Mouse (Mus musculus): ENCODE data around the gene Fndc3b.

- TF ChIP-seq CTCF (IDR thresholded peaks at IDR 0.05; ENCODE audit: extremely low read depth, insufficient read depth, low read length) = no peak
- TF ChIP-seq POLR2A (IDR thresholded peaks at IDR 0.05; ENCODE audit: extremely low read depth, insufficient read depth, low read length) = no peak
Observed at GRCm38 (mm10) chr3:27728176-27728575, 17.1 kb upstream of the Fndc3b start.

Measured in cortical plate, adult 2 months (tissue).